Mouse (Mus musculus): ENCODE results near the gene Arrdc1.
A peak's percentile ranks its signal among the peaks of the same experiment; 100 is the strongest.

Arrdc1 gene

GRCm38 (mm10) chr2:24925284-24925683, 9.8 kb downstream of the Arrdc1 start:
- DNase-seq (ENCODE audit: extremely low spot score, low spot score): no peak

GRCm38 (mm10) chr2:24923561-24923960, 11.5 kb downstream of the Arrdc1 start:
- DNase-seq (ENCODE audit: extremely low spot score, low spot score): no peak

DNA sequence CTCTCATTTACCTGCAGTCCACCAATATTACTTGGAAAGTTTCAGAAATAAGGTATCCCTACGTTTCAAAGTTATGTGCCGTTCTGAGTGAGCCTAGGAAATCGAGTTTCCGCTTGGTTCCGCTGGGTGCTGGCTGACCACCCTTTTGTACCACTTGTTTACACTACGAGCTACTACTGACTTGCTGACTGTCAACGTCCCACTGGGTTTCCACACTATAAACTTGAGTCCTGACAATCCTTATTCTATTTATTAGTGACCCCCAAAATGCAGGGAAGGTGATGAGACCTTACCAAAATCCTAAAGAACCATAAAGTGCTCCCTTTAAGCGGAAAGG, 15.2 kb downstream of the Arrdc1 start:
- DNase-seq (ENCODE audit: extremely low spot score, low spot score): no peak

- peak; percentile 92 for DNase-seq (ENCODE audit: extremely low spot score, low spot score)
Measured at GRCm38 (mm10) chr2:24918930-24919838, 15.9 kb downstream of the Arrdc1 start, which contains the start of gene Ehmt1. TSS of gene Ehmt1 (minus strand) at chr2:24919614.

GRCm38 (mm10) chr2:24914762-24915161, 20.3 kb downstream of the Arrdc1 start:
- DNase-seq (ENCODE audit: extremely low spot score, low spot score): no peak

GRCm38 (mm10) chr2:24912589-24912988, 22.5 kb downstream of the Arrdc1 start:
- no peak for DNase-seq (ENCODE audit: extremely low spot score, low spot score)

DNA sequence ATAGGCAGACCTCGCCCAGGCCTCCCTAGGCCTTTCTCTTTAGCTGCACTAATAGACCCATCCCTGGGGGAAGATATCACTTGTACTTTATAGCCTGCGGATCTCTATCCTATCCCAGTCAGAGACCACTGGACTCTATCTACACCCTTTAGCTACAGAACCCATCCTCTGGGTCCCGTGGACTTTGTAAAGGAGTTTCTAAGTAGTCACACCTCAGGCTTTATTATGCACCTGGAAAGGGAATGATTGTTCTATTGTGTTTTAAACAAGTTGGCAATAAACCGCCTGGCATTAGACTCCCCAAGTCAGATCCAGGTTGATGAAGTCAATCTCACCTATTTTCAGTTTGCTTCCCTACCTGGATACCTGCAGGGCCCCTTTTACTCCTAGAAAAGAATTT, 22.9 kb downstream of the Arrdc1 start:
- no peak for DNase-seq (ENCODE audit: extremely low spot score, low spot score)

DNA sequence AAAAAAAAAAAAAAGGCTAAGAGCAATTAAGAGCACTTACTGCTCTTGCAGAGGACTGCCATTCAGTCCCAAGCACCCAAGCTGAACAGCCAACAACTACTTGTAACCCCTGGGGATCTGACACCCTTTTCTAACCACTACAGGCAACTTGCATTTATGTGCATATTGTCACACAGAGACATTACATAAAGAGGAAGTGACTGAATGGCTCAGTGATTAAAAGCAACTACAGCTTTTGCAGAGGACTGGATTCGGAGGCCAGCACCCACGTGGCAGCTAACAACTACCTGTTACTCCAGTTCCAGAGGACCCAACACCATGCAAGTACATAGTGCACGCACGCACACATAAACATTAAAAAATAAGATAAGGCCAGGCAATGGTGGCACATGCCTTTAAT, 24.6 kb downstream of the Arrdc1 start:
- no peak for DNase-seq (ENCODE audit: extremely low spot score, low spot score)

- DNase-seq (ENCODE audit: extremely low spot score, low spot score): no peak
Measured at GRCm38 (mm10) chr2:24905653-24906155, 29.3 kb downstream of the Arrdc1 start.

DNA sequence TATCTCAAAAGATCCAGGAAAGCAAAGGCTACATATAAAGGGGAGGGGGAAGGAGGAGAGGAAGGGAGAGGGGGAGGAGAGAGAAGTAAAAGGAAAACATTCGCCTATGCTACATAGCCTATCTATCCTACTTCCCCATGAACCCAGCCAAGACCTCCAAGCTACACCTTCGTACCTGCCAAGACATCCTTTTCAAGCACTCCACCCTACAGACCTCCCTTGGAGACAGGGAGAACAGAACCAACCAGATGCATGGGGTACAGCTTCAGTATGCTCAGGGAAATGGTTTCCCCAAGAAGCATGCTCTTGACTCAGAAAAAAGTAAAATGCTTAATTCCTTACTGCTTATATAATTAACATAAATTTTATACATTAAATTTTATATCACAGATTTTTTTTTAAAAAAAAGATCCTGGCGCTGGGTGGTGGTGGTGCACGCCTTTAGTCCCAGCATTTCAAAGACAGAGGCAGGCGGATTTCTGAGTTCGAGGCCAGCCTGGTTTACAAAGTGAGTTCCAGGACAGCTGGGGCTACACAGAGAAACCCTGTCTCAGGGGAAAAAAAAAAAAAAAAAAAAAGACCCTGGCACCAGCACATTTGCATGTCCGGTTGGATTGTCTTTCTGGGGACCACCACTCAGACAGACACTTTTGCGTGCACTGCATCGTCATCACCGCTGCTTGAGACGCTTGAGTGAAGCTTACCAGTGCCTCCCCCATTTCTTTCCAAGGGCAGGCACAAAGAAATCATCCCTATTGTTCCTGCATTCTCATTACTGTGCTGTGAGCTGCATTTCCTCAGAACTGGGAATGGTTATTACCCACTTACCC, 30.0 kb downstream of the Arrdc1 start:
- DNase-seq (ENCODE audit: extremely low spot score, low spot score): peak; percentile 31

DNA sequence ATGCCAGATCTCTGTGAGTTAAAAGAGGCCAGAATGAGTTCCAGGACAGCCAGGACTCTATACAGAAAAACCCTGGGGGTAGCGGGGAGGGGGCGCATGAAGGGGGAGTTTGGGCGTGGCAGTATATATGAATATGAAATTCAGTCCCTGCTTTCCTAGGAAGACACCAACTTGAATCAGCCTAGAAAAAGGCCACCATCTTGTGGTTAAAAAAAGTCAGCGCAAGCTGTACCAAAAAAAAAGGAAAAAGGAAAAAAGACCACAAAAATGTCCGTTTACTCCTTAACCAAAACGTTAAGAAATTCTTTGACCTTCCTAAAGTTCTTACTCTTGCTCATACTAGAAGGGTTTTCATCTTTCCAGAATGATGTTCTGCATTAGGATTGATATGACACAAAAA, 32.1 kb downstream of the Arrdc1 start:
- no peak for DNase-seq (ENCODE audit: extremely low spot score, low spot score)

GRCm38 (mm10) chr2:24901055-24901454, 34.0 kb downstream of the Arrdc1 start:
- DNase-seq (ENCODE audit: extremely low spot score, low spot score): no peak

GRCm38 (mm10) chr2:24899292-24899691, 35.8 kb downstream of the Arrdc1 start:
- no peak for DNase-seq (ENCODE audit: extremely low spot score, low spot score)

DNA sequence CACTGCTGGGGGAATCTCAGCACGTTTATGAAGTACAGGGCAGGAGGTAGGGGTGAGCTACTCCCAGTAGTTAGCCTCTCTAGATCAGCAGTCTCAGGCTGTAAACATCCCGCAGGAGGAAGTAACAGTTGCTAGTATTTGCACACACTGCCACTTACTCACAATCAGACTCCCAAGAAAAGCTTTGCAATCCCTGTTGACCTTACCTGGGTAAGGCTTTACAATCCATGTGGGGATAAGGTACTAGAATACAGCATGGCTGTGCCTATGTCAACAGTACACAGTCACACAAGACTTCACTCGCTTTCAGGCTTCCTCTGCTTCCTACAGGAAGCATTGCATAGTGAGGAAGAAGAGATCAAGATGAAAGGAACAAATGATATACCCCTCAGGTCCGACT, 38.3 kb downstream of the Arrdc1 start:
- DNase-seq (ENCODE audit: extremely low spot score, low spot score): no peak

DNA sequence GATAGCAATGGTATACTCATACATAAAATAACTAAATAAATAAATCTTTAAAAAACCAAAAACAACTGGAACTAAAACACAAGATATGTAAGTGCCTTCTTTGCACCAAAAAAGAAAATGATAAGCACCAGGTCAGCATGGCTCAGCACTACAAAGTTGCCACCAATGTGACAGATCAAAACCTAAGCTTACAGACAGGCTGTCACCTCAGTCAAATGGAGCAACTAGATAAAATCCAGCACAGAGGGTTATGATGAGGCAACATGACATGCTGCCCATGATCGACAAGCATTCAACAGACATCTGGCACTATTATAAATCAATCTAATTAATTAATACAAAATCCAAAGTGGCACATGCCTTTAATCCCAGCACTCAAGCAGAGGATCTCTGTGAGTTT, 40.8 kb downstream of the Arrdc1 start:
- DNase-seq (ENCODE audit: extremely low spot score, low spot score): no peak

- no peak for DNase-seq (ENCODE audit: extremely low spot score, low spot score)
Measured at GRCm38 (mm10) chr2:24892318-24892717, 42.7 kb downstream of the Arrdc1 start.

GRCm38 (mm10) chr2:24890541-24891447, 44.3 kb downstream of the Arrdc1 start:
- DNase-seq (ENCODE audit: extremely low spot score, low spot score): no peak

DNA sequence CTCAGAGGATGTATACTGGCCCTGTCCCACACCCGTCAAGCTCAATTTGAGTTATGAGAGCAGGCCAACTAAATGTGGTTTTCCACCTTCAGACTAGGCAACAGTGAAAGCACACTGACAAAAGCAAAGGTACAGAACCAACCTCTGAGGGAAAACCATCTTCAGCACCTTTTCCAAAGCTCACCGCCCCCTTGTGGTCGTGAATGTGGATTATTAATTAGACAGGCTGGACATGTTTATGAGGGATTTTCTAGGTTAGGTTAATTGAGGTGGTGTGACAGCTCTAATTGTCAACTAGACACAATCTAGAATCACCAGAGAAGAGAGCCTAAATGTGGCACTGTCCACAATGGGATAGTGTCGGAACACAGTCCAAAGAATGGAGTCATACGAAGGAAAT, 46.2 kb downstream of the Arrdc1 start:
- no peak for DNase-seq (ENCODE audit: extremely low spot score, low spot score)

DNA sequence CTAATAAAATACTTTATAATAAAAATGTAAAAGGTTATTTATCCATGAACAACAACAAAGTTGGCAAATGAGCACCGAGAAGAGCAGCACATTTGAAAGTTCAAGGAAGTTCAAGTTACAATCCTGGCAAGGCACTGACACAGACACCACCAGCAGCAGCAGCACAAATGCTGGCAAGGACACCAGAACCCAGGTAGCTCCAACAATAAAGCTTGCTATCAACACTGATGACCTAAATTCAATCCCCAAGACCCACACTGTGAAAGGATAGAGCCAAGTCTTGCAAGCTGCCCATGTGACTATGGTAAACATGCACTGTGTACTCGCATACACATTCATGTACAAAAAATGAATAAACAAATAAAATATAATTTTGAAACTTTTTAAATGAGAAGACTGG, 54.4 kb downstream of the Arrdc1 start:
- no peak for DNase-seq (ENCODE audit: extremely low spot score, low spot score)

Data from neural tube, embryonic 10.5 days (tissue).